Mouse (Mus musculus) cerebellum, adult 2 months (tissue): ENCODE data around the gene Ccdc81. TPM values are rescaled to one million over a fixed set of nuclear protein-coding genes. Genes with fewer than 3 reads are reported as not detected.

Experiments used
- DNase-seq, 2 experiments: peaks; one replicate each; pipeline ENCODE4 v3.0.0; 2021
- H3K27ac ChIP-seq: fragments of 200-500 bp; 2 replicates; pipeline ENCODE4 v1.5.1; 2012; ENCODE audit warnings: low read length, control low read depth, inconsistent platforms; ENCODE audit not compliant: insufficient read depth
- H3K27me3 ChIP-seq: fragments of 200-500 bp; 2 replicates; pipeline ENCODE4 v1.6.1; 2012; ENCODE audit warnings: inconsistent platforms, mild to moderate bottlenecking, low read length, moderate library complexity; ENCODE audit not compliant: control insufficient read depth, insufficient read depth
- H3K4me1 ChIP-seq: fragments of 200-500 bp; 2 replicates; pipeline ENCODE4 v1.6.1; 2011; ENCODE audit warnings: low read length; ENCODE audit not compliant: control insufficient read depth, insufficient read depth
- H3K4me3 ChIP-seq: fragments of 200-500 bp; replicated peaks from 2 replicates; pipeline ENCODE3; 2011; ENCODE audit warnings: mild to moderate bottlenecking, low read depth, low read length, control low read depth; ENCODE audit not compliant: insufficient read depth
- CTCF ChIP-seq: fragments of 200-500 bp; IDR thresholded peaks from 2 replicates; pipeline ENCODE4 v1.5.1; 2011; ENCODE audit warnings: low read depth, mild to moderate bottlenecking, control low read depth, low read length, moderate library complexity, borderline replicate concordance; ENCODE audit not compliant: insufficient read depth
- POLR2A ChIP-seq: fragments of 200-500 bp; IDR thresholded peaks from 2 replicates; pipeline ENCODE4 v1.6.1; 2011; ENCODE audit warnings: low read length, control low read depth, borderline replicate concordance; ENCODE audit not compliant: insufficient read depth
- WGBS: fragments of 180-500 bp; shearing (Covaris S2); methylation state at CpG from one replicate; pipeline ENCODE4 v1.1.7; 2018; 5-methylcytosine and 5-hydroxymethylcytosine counted together
- polyA plus RNA-seq: library from polyadenylated mRNA; depleted of rRNA; stranded (reverse); fragments of >200 nt; gene quantifications from 2 replicates; pipeline ENCODE4 v1.2.3, GENCODE M21; 2012

The Ccdc81 gene
- polyA plus RNA-seq, 1 experiment: 0.90 TPM

DNA sequence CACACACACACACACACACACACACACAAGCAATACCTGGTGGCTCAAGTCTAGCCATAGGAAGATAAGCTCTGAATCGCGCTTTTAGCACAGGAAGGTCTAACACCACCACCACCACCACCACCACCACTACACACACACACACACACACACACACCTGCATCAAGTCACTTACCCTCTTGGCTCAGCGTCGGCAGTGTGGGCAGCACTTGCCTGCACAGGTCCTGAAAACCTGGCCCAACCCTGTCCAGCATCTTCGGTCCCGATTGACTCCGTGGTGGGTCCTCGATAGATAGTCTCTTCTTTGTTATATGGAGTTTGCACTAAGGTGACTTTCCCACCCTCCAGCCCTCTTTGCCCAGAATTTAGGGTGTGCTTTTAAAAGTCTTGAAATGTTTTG is 422 bp downstream of the Ccdc81 start:
- TF ChIP-seq CTCF (no peak), POLR2A (no peak)
- no peak for DNase-seq
- 85% methylated on average over 8 of the region's 8 CpGs for WGBS
- Histone ChIP-seq H3K27ac (no peak overlapping the region), H3K4me1 (no peaks in the 10 kb centered on the region), H3K4me3 (no peak overlapping the region), H3K27me3 (no peaks in the 10 kb centered on the region)

GRCm38 (mm10) chr7:89891856-89892255 is 11.6 kb downstream of the Ccdc81 start:
- Histone ChIP-seq H3K27me3 (no peaks in the 10 kb centered on the region), H3K4me1 (no peaks in the 10 kb centered on the region), H3K27ac (no peak overlapping the region), H3K4me3 (no peak overlapping the region)
- no peak for DNase-seq
- TF ChIP-seq POLR2A: no peak
- no peak for TF ChIP-seq CTCF
- 31% methylated on average over 4 of the region's 4 CpGs for WGBS

GRCm38 (mm10) chr7:89891412-89891811 is 12.0 kb downstream of the Ccdc81 start:
- TF ChIP-seq POLR2A (no peak), CTCF (no peak)
- Histone ChIP-seq H3K4me3 (no peak overlapping the region), H3K27ac (no peak overlapping the region), H3K4me1 (no peaks in the 10 kb centered on the region), H3K27me3 (no peaks in the 10 kb centered on the region)
- DNase-seq: no peak
- 83% methylated on average over 5 of the region's 5 CpGs for WGBS

GRCm38 (mm10) chr7:89884551-89884950 is 18.9 kb downstream of the Ccdc81 start:
- no peaks in the 10 kb centered on the region for H3K4me1 ChIP-seq
- H3K27ac ChIP-seq: no peak overlapping the region
- TF ChIP-seq POLR2A (no peak), CTCF (no peak)
- no peaks in the 10 kb centered on the region for H3K27me3 ChIP-seq
- no peak for DNase-seq
- 71% methylated on average over 3 of the region's 3 CpGs for WGBS
- no peak overlapping the region for H3K4me3 ChIP-seq

GRCm38 (mm10) chr7:89879686-89880085 is 23.7 kb downstream of the Ccdc81 start:
- no peak for DNase-seq
- Histone ChIP-seq H3K27me3 (no peaks in the 10 kb centered on the region), H3K4me1 (no peaks in the 10 kb centered on the region), H3K27ac (no peak overlapping the region), H3K4me3 (no peak overlapping the region)
- WGBS: 62% methylated on average over 1 of the region's 1 CpGs
- TF ChIP-seq POLR2A (no peak), CTCF (no peak)

DNA sequence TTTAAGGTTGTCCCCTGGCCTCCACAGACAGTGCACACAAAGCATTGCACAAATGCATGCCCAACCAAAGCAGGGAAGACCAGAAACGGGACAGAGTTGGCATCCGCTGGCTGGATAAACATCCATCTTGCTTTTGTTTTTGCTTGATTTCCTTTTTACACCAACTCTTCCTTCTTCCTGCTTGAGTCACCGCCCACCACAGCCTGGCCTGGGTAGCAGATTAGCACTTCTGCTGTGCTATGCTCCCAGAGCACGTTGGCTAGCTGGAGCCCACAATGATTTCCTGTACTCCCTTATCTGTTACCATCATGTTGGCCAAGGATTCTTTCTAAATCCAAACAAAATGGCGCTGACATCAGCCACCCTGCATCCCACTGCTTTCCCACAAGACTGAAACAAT is 36.2 kb downstream of the Ccdc81 start:
- H3K4me1 ChIP-seq: no peaks in the 10 kb centered on the region
- H3K27ac ChIP-seq: no peak overlapping the region
- no peak for TF ChIP-seq POLR2A
- TF ChIP-seq CTCF: no peak
- no peak for DNase-seq
- 83% methylated on average over 5 of the region's 5 CpGs for WGBS
- no peaks in the 10 kb centered on the region; the same call in 1 of the 2 replicates for H3K27me3 ChIP-seq
- H3K4me3 ChIP-seq: no peak overlapping the region

- 86% methylated on average over 1 of the region's 1 CpGs for WGBS
Observed at GRCm38 (mm10) chr7:89864769-89865168, 38.7 kb downstream of the Ccdc81 start.

DNA sequence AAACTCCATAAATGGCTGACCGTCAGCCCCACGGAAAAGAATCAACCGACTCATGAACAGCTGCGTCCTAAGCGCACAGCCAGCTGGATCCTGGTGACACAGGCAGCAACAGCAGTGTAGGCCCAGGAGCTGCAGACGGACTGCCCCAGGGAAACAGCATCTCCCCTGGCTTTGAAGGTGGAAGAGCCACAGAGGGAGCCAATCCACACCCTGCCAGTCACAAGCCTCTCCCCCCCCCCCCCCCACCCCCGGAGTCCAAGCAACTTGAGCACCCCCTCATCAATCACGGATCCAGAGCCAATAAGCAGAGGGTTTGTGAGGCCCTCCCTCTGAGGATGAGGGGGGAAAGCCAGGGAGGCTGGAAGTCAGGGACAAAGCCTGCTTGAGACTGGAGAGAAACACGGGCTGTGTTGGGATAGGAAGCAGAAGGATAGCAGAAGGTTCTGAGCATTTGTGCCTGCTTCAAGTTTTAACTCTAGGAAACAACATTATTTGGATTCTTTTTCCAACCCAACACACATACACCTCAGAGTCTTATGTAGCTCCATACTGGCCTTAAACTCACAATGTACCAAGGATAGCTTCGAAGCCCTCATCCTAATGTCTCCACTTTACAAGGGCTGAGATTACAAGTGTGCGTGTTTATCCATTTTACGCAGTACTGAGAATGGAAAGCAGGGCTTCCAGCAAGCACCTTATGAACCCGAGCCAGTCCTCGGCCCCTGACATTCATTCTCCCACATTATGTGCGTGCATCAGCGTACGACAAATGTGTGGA is 46.8 kb downstream of the Ccdc81 start:
- H3K27ac ChIP-seq: no peak overlapping the region
- DNase-seq: no peak
- H3K27me3 ChIP-seq: no peaks in the 10 kb centered on the region
- no peak overlapping the region for H3K4me3 ChIP-seq
- TF ChIP-seq CTCF: no peak
- TF ChIP-seq POLR2A: no peak
- 57% methylated on average over 17 of the region's 17 CpGs for WGBS
- no peaks in the 10 kb centered on the region for H3K4me1 ChIP-seq

More at GRCm38 (mm10) chr7:89864769-89865168, 38.7 kb downstream of the Ccdc81 start:
- H3K4me3 ChIP-seq: no peak overlapping the region
- H3K27me3 ChIP-seq: no peaks in the 10 kb centered on the region; the same call in 1 of the 2 replicates
- no peak for TF ChIP-seq POLR2A
- TF ChIP-seq CTCF: no peak
- no peak overlapping the region for H3K27ac ChIP-seq
- no peak for DNase-seq
- H3K4me1 ChIP-seq: no peaks in the 10 kb centered on the region
